30 mouse cellular contexts compared by ENCODE assay signal in genomic region chr16:87136503-87136902, GRCm38 (mm10).
"Had no signal": no experiment of that assay in that cellular context is flagged by ENCODE, and none has a peak within 500 bp of the region (broad histone marks: within the 10 kb centered on the region; RNA-seq: fewer than 3 reads in every experiment).

No protein-coding gene starts in this region.

- H3K4me2 ChIP-seq: limb, embryonic 12.5 days; limb, embryonic 13.5 days; limb, embryonic 15.5 days; liver, embryonic 11.5 days; liver, embryonic 12.5 days; liver, embryonic 13.5 days; liver, embryonic 15.5 days; lung, embryonic 14.5 days; lung, embryonic 15.5 days; midbrain, embryonic 11.5 days; midbrain, embryonic 12.5 days; midbrain, embryonic 13.5 days; midbrain, embryonic 15.5 days; neural tube, embryonic 12.5 days had no signal

- H3K27me3 ChIP-seq: limb, embryonic 12.5 days; limb, embryonic 13.5 days; limb, embryonic 15.5 days; liver, embryonic 12.5 days; liver, embryonic 13.5 days; liver, embryonic 15.5 days; lung, embryonic 15.5 days; megakaryocyte, embryonic 14.5 days; midbrain, embryonic 12.5 days; midbrain, embryonic 13.5 days; midbrain, embryonic 15.5 days; neural tube, embryonic 12.5 days had no signal

- H3K9me3 ChIP-seq: limb, embryonic 10.5 days; limb, embryonic 12.5 days; limb, embryonic 15.5 days; liver, embryonic 13.5 days; liver, embryonic 15.5 days; lung, embryonic 15.5 days; midbrain, embryonic 10.5 days; midbrain, embryonic 12.5 days; midbrain, embryonic 13.5 days; midbrain, embryonic 15.5 days; neural tube, embryonic 12.5 days had no signal

- DNase-seq: left cerebral cortex, postnatal 4 days; liver; liver, embryonic 13.5 days; liver, postnatal 0 days; lung, adult 18-20 months; lung, adult 2 months; lung, embryonic 14.5 days; lung, postnatal 10 days; lung, postnatal 14 days; lung, postnatal 36 days; lung, postnatal 4 days; midbrain, embryonic 14.5 days had no signal

- H3K9ac ChIP-seq: limb, embryonic 12.5 days; limb, embryonic 13.5 days; limb, embryonic 15.5 days; liver, embryonic 12.5 days; liver, embryonic 13.5 days; liver, embryonic 14.5 days; liver, embryonic 15.5 days; liver, postnatal 0 days; lung, embryonic 14.5 days; lung, embryonic 15.5 days; midbrain, embryonic 12.5 days; midbrain, embryonic 13.5 days; midbrain, embryonic 15.5 days; neural tube, embryonic 12.5 days had no signal

- H3K27ac ChIP-seq: limb, embryonic 10.5 days; limb, embryonic 12.5 days; limb, embryonic 13.5 days; limb, embryonic 15.5 days; liver, embryonic 12.5 days; liver, embryonic 13.5 days; liver, embryonic 14.5 days; liver, embryonic 15.5 days; lung, embryonic 15.5 days; macrophage; midbrain, embryonic 10.5 days; midbrain, embryonic 12.5 days; midbrain, embryonic 13.5 days; midbrain, embryonic 15.5 days; neural tube, embryonic 12.5 days had no signal

- H3K4me1 ChIP-seq: limb, embryonic 10.5 days; limb, embryonic 12.5 days; limb, embryonic 13.5 days; limb, embryonic 15.5 days; liver, embryonic 12.5 days; liver, embryonic 13.5 days; liver, embryonic 15.5 days; lung, embryonic 15.5 days; megakaryocyte, embryonic 14.5 days; midbrain, embryonic 10.5 days; midbrain, embryonic 12.5 days; midbrain, embryonic 13.5 days; midbrain, embryonic 15.5 days; neural tube, embryonic 12.5 days had no signal

- H3K4me3 ChIP-seq: limb, embryonic 10.5 days; limb, embryonic 12.5 days; limb, embryonic 13.5 days; limb, embryonic 15.5 days; liver, embryonic 12.5 days; liver, embryonic 13.5 days; liver, embryonic 15.5 days; lung, embryonic 15.5 days; megakaryocyte, embryonic 14.5 days; midbrain, embryonic 10.5 days; midbrain, embryonic 12.5 days; midbrain, embryonic 13.5 days; midbrain, embryonic 15.5 days; myocyte; neural tube, embryonic 12.5 days had no signal

- H3K36me3 ChIP-seq: limb, embryonic 10.5 days; limb, embryonic 12.5 days; limb, embryonic 13.5 days; limb, embryonic 15.5 days; liver, embryonic 12.5 days; liver, embryonic 13.5 days; liver, embryonic 15.5 days; lung, embryonic 15.5 days; midbrain, embryonic 10.5 days; midbrain, embryonic 12.5 days; midbrain, embryonic 13.5 days; midbrain, embryonic 15.5 days; neural tube, embryonic 12.5 days had no signal
